Mouse (Mus musculus): ENCODE results near the gene Gbx2. TPM values are rescaled to one million over a fixed set of nuclear protein-coding genes. Genes with fewer than 3 reads are reported as not detected.

The Gbx2 gene
- polyA plus RNA-seq, 1 experiment, result 0.13 TPM

GRCm38 (mm10) chr1:89891400-89891799, 39.6 kb downstream of the Gbx2 start:
- no peak for TF ChIP-seq POLR2A (IDR thresholded peaks at IDR 0.05; ENCODE audit: control insufficient read depth, extremely low read depth, insufficient read depth, low read length, poor library complexity)
- TF ChIP-seq CTCF (IDR thresholded peaks at IDR 0.05; ENCODE audit: borderline replicate concordance, control insufficient read depth, extremely low read depth, insufficient read depth, low read length, poor library complexity), result no peak
- Histone ChIP-seq H3K27ac (ENCODE audit: control insufficient read depth, insufficient read depth, low read length) (no peak overlapping the region), H3K4me3 (ENCODE audit: control insufficient read depth, insufficient read depth, low read length) (no peak overlapping the region), H3K27me3 (ENCODE audit: control insufficient read depth, insufficient read depth, low read length) (no peaks in the 10 kb centered on the region), H3K4me1 (replicated peaks; ENCODE audit: control insufficient read depth, insufficient read depth, low read length) (no peaks in the 10 kb centered on the region; the same call in 1 of the 2 replicates), H3K36me3 (ENCODE audit: control insufficient read depth, insufficient read depth, low read length) (no peaks in the 10 kb centered on the region)
- WGBS, result 28% methylated on average over 6 of the region's 6 CpGs
- DNase-seq, result no peak

GRCm38 (mm10) chr1:89885696-89886095, 45.3 kb downstream of the Gbx2 start:
- Histone ChIP-seq H3K27me3 (ENCODE audit: control insufficient read depth, insufficient read depth, low read length) (no peaks in the 10 kb centered on the region), H3K4me1 (replicated peaks; ENCODE audit: control insufficient read depth, insufficient read depth, low read length) (no peaks in the 10 kb centered on the region), H3K4me3 (ENCODE audit: control insufficient read depth, insufficient read depth, low read length) (no peak overlapping the region), H3K36me3 (ENCODE audit: control insufficient read depth, insufficient read depth, low read length) (no peaks in the 10 kb centered on the region), H3K27ac (ENCODE audit: control insufficient read depth, insufficient read depth, low read length) (no peak overlapping the region)
- 94% methylated on average over 4 of the region's 4 CpGs for WGBS
- DNase-seq, result no peak
- TF ChIP-seq POLR2A (IDR thresholded peaks at IDR 0.05; ENCODE audit: control insufficient read depth, extremely low read depth, insufficient read depth, low read length, poor library complexity) (no peak), CTCF (IDR thresholded peaks at IDR 0.05; ENCODE audit: borderline replicate concordance, control insufficient read depth, extremely low read depth, insufficient read depth, low read length, poor library complexity) (no peak)

DNA sequence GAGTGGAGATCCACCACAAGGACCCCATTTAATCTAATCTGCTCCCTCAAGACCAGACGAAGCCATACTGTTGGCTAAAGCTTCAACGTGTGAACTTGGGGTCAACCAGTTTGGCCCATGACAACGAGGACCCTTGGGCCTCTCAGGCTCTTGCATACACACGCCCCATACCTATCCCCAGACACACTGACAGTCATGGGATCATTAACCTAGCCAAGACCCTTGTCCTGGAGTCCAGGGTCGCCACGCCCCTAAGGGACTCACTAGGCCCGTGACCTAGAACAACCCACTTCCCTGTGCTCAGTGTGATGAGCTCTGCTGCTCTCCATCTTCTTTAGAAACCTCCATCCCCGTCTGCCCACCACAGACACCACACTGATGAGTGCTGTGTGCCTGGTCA, 46.6 kb downstream of the Gbx2 start:
- no peaks in the 10 kb centered on the region for H3K36me3 ChIP-seq (ENCODE audit: control insufficient read depth, insufficient read depth, low read length)
- no peaks in the 10 kb centered on the region for H3K27me3 ChIP-seq (ENCODE audit: control insufficient read depth, insufficient read depth, low read length)
- 95% methylated on average over 8 of the region's 8 CpGs for WGBS
- TF ChIP-seq POLR2A (IDR thresholded peaks at IDR 0.05; ENCODE audit: control insufficient read depth, extremely low read depth, insufficient read depth, low read length, poor library complexity) (no peak), CTCF (IDR thresholded peaks at IDR 0.05; ENCODE audit: borderline replicate concordance, control insufficient read depth, extremely low read depth, insufficient read depth, low read length, poor library complexity) (no peak)
- H3K4me1 ChIP-seq (replicated peaks; ENCODE audit: control insufficient read depth, insufficient read depth, low read length), result no peaks in the 10 kb centered on the region
- H3K27ac ChIP-seq (ENCODE audit: control insufficient read depth, insufficient read depth, low read length), result no peak overlapping the region
- DNase-seq, result no peak
- no peak overlapping the region for H3K4me3 ChIP-seq (ENCODE audit: control insufficient read depth, insufficient read depth, low read length)

GRCm38 (mm10) chr1:89880834-89881233, 50.1 kb downstream of the Gbx2 start:
- TF ChIP-seq POLR2A (IDR thresholded peaks at IDR 0.05; ENCODE audit: control insufficient read depth, extremely low read depth, insufficient read depth, low read length, poor library complexity), result no peak
- Histone ChIP-seq H3K27me3 (ENCODE audit: control insufficient read depth, insufficient read depth, low read length) (no peaks in the 10 kb centered on the region), H3K4me3 (ENCODE audit: control insufficient read depth, insufficient read depth, low read length) (no peak overlapping the region), H3K4me1 (replicated peaks; ENCODE audit: control insufficient read depth, insufficient read depth, low read length) (no peaks in the 10 kb centered on the region), H3K36me3 (ENCODE audit: control insufficient read depth, insufficient read depth, low read length) (no peaks in the 10 kb centered on the region), H3K27ac (ENCODE audit: control insufficient read depth, insufficient read depth, low read length) (no peak overlapping the region)
- 92% methylated on average over 10 of the region's 10 CpGs for WGBS
- DNase-seq, result no peak

GRCm38 (mm10) chr1:89880193-89880592, 50.8 kb downstream of the Gbx2 start:
- no peak overlapping the region for H3K27ac ChIP-seq (ENCODE audit: control insufficient read depth, insufficient read depth, low read length)
- no peaks in the 10 kb centered on the region for H3K27me3 ChIP-seq (ENCODE audit: control insufficient read depth, insufficient read depth, low read length)
- no peaks in the 10 kb centered on the region for H3K4me1 ChIP-seq (replicated peaks; ENCODE audit: control insufficient read depth, insufficient read depth, low read length)
- 83% methylated on average over 8 of the region's 8 CpGs for WGBS
- no peak overlapping the region for H3K4me3 ChIP-seq (ENCODE audit: control insufficient read depth, insufficient read depth, low read length)
- DNase-seq, result no peak
- TF ChIP-seq CTCF (IDR thresholded peaks at IDR 0.05; ENCODE audit: borderline replicate concordance, control insufficient read depth, extremely low read depth, insufficient read depth, low read length, poor library complexity) (no peak), POLR2A (IDR thresholded peaks at IDR 0.05; ENCODE audit: control insufficient read depth, extremely low read depth, insufficient read depth, low read length, poor library complexity) (no peak)
- no peaks in the 10 kb centered on the region for H3K36me3 ChIP-seq (ENCODE audit: control insufficient read depth, insufficient read depth, low read length)

DNA sequence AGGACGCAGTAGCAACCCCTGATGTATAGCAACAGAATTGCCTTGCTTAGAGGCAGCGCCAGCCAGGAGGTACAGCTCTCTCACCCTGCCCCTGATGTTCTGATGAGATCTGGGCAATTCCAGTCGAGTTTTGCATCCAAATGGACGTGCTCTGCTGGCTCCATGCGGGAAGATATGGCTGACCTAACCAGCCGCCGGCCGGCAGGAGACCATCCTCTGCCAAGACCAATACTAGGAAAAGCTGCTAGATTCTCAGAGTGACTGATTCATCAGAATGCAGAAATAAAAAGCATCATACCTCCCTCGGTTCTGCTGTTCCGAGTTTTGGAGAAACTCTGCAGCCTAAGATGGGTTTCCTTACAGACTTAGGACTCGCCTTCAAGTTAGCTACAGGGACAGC, 52.5 kb downstream of the Gbx2 start:
- Histone ChIP-seq H3K27ac (ENCODE audit: control insufficient read depth, insufficient read depth, low read length) (no peak overlapping the region), H3K4me3 (ENCODE audit: control insufficient read depth, insufficient read depth, low read length) (no peak overlapping the region), H3K27me3 (ENCODE audit: control insufficient read depth, insufficient read depth, low read length) (no peaks in the 10 kb centered on the region), H3K4me1 (replicated peaks; ENCODE audit: control insufficient read depth, insufficient read depth, low read length) (no peaks in the 10 kb centered on the region), H3K36me3 (ENCODE audit: control insufficient read depth, insufficient read depth, low read length) (no peaks in the 10 kb centered on the region)
- no peak for DNase-seq
- TF ChIP-seq POLR2A (IDR thresholded peaks at IDR 0.05; ENCODE audit: control insufficient read depth, extremely low read depth, insufficient read depth, low read length, poor library complexity) (no peak), CTCF (IDR thresholded peaks at IDR 0.05; ENCODE audit: borderline replicate concordance, control insufficient read depth, extremely low read depth, insufficient read depth, low read length, poor library complexity) (no peak)
- 93% methylated on average over 11 of the region's 11 CpGs for WGBS

Other genes with a start within 250 kb of the Gbx2 start
- 0.17 and 2.2 TPM in 2 replicates for gene Asb18, start 83.5 kb upstream of the Gbx2 start, polyA plus RNA-seq (2012; rRNA removed)
- gene Iqca, start 222.2 kb upstream of the Gbx2 start, polyA plus RNA-seq (2012; rRNA removed), result 0.14 TPM in 1 of 2 replicates, not detected in the other

Measured in thymus, adult 2 months (tissue).